Mouse (Mus musculus): Measurements from ENCODE around the gene Vhl.
"Not testable (repeated sequence)": the region's sequence is repeated elsewhere in the genome, so short reads cannot be mapped to it uniquely, and the experiment has no call there.

Vhl gene

GRCm38 (mm10) chr6:113672029-113672428 is 48.3 kb downstream of the Vhl start:
- not testable (repeated sequence) for H3K27me3 ChIP-seq (ENCODE audit: insufficient read depth, low read length); H3K4me3 ChIP-seq (replicated peaks; ENCODE audit: low read length); H3K36me3 ChIP-seq (ENCODE audit: insufficient read depth, low read length); H3K9me3 ChIP-seq (ENCODE audit: low read length)
- peak; percentile 36 for TF ChIP-seq CTCF (conservative IDR thresholded peaks at IDR 0.05; ENCODE audit: low read length)
- H3K4me1 ChIP-seq (replicated peaks; ENCODE audit: low read depth, low read length), result peaks cover 79% of the 10 kb centered on the region

- Histone ChIP-seq H3K36me3 (ENCODE audit: insufficient read depth, low read length) (no peaks in the 10 kb centered on the region), H3K9me3 (ENCODE audit: low read length) (no peaks in the 10 kb centered on the region), H3K27me3 (ENCODE audit: insufficient read depth, low read length) (no peaks in the 10 kb centered on the region), H3K4me3 (replicated peaks; ENCODE audit: low read length) (no peak overlapping the region), H3K4me1 (replicated peaks; ENCODE audit: low read depth, low read length) (peaks cover 79% of the 10 kb centered on the region)
- no peak for TF ChIP-seq CTCF (conservative IDR thresholded peaks at IDR 0.05; ENCODE audit: low read length)
- TF ChIP-seq POU5F1 (IDR thresholded peaks at IDR 0.05; ENCODE audit: borderline replicate concordance, low read length), result no peak
- no peak for TF ChIP-seq NANOG (IDR thresholded peaks at IDR 0.05; ENCODE audit: borderline replicate concordance, low read length)
These were observed 49.2 kb downstream of the Vhl start for GRCm38 (mm10) chr6:113672989-113673388.

GRCm38 (mm10) chr6:113675234-113675633 is 51.5 kb downstream of the Vhl start:
- TF ChIP-seq CTCF (conservative IDR thresholded peaks at IDR 0.05; ENCODE audit: low read length) (no peak), NANOG (IDR thresholded peaks at IDR 0.05; ENCODE audit: borderline replicate concordance, low read length) (no peak), POU5F1 (IDR thresholded peaks at IDR 0.05; ENCODE audit: borderline replicate concordance, low read length) (no peak)
- H3K9me3 ChIP-seq (ENCODE audit: low read length), result no peaks in the 10 kb centered on the region
- no peak overlapping the region for H3K4me3 ChIP-seq (replicated peaks; ENCODE audit: low read length)
- no peaks in the 10 kb centered on the region for H3K27me3 ChIP-seq (ENCODE audit: insufficient read depth, low read length)
- peaks cover 74% of the 10 kb centered on the region for H3K4me1 ChIP-seq (replicated peaks; ENCODE audit: low read depth, low read length)
- H3K36me3 ChIP-seq (ENCODE audit: insufficient read depth, low read length), result no peaks in the 10 kb centered on the region

GRCm38 (mm10) chr6:113675991-113676390 is 52.2 kb downstream of the Vhl start:
- Histone ChIP-seq H3K4me1 (replicated peaks; ENCODE audit: low read depth, low read length) (peaks cover 75% of the 10 kb centered on the region), H3K4me3 (replicated peaks; ENCODE audit: low read length) (no peak overlapping the region), H3K9me3 (ENCODE audit: low read length) (no peaks in the 10 kb centered on the region), H3K36me3 (ENCODE audit: insufficient read depth, low read length) (no peaks in the 10 kb centered on the region), H3K27me3 (ENCODE audit: insufficient read depth, low read length) (no peaks in the 10 kb centered on the region)
- TF ChIP-seq NANOG (IDR thresholded peaks at IDR 0.05; ENCODE audit: borderline replicate concordance, low read length), result no peak
- TF ChIP-seq POU5F1 (IDR thresholded peaks at IDR 0.05; ENCODE audit: borderline replicate concordance, low read length), result no peak
- no peak for TF ChIP-seq CTCF (conservative IDR thresholded peaks at IDR 0.05; ENCODE audit: low read length)

- Histone ChIP-seq H3K27me3 (ENCODE audit: insufficient read depth, low read length) (no peaks in the 10 kb centered on the region), H3K4me3 (replicated peaks; ENCODE audit: low read length) (no peak overlapping the region), H3K9me3 (ENCODE audit: low read length) (no peaks in the 10 kb centered on the region), H3K4me1 (replicated peaks; ENCODE audit: low read depth, low read length) (peaks cover 81% of the 10 kb centered on the region), H3K36me3 (ENCODE audit: insufficient read depth, low read length) (no peaks in the 10 kb centered on the region)
- no peak for TF ChIP-seq POU5F1 (IDR thresholded peaks at IDR 0.05; ENCODE audit: borderline replicate concordance, low read length)
- no peak for TF ChIP-seq NANOG (IDR thresholded peaks at IDR 0.05; ENCODE audit: borderline replicate concordance, low read length)
- TF ChIP-seq CTCF (conservative IDR thresholded peaks at IDR 0.05; ENCODE audit: low read length), result no peak
These were observed 53.4 kb downstream of the Vhl start for GRCm38 (mm10) chr6:113677070-113677734.

GRCm38 (mm10) chr6:113678246-113679012 is 54.7 kb downstream of the Vhl start:
- no peaks in the 10 kb centered on the region for H3K27me3 ChIP-seq (ENCODE audit: insufficient read depth, low read length)
- H3K9me3 ChIP-seq (ENCODE audit: low read length), result no peaks in the 10 kb centered on the region
- H3K4me3 ChIP-seq (replicated peaks; ENCODE audit: low read length), result no peak overlapping the region
- no peaks in the 10 kb centered on the region for H3K36me3 ChIP-seq (ENCODE audit: insufficient read depth, low read length)
- TF ChIP-seq NANOG (IDR thresholded peaks at IDR 0.05; ENCODE audit: borderline replicate concordance, low read length), result no peak
- TF ChIP-seq POU5F1 (IDR thresholded peaks at IDR 0.05; ENCODE audit: borderline replicate concordance, low read length), result no peak
- TF ChIP-seq CTCF (conservative IDR thresholded peaks at IDR 0.05; ENCODE audit: low read length), result no peak
- peaks cover 85% of the 10 kb centered on the region for H3K4me1 ChIP-seq (replicated peaks; ENCODE audit: low read depth, low read length)

- TF ChIP-seq CTCF (conservative IDR thresholded peaks at IDR 0.05; ENCODE audit: low read length) (no peak), NANOG (IDR thresholded peaks at IDR 0.05; ENCODE audit: borderline replicate concordance, low read length) (no peak), POU5F1 (IDR thresholded peaks at IDR 0.05; ENCODE audit: borderline replicate concordance, low read length) (no peak)
- Histone ChIP-seq H3K36me3 (ENCODE audit: insufficient read depth, low read length) (no peaks in the 10 kb centered on the region), H3K9me3 (ENCODE audit: low read length) (no peaks in the 10 kb centered on the region), H3K4me3 (replicated peaks; ENCODE audit: low read length) (no peak overlapping the region), H3K27me3 (ENCODE audit: insufficient read depth, low read length) (no peaks in the 10 kb centered on the region), H3K4me1 (replicated peaks; ENCODE audit: low read depth, low read length) (peaks cover 92% of the 10 kb centered on the region)
These were observed 56.3 kb downstream of the Vhl start for GRCm38 (mm10) chr6:113679993-113680566.
